Mouse (Mus musculus): Measurements from ENCODE around the gene Fndc3a.

The Fndc3a gene

DNA sequence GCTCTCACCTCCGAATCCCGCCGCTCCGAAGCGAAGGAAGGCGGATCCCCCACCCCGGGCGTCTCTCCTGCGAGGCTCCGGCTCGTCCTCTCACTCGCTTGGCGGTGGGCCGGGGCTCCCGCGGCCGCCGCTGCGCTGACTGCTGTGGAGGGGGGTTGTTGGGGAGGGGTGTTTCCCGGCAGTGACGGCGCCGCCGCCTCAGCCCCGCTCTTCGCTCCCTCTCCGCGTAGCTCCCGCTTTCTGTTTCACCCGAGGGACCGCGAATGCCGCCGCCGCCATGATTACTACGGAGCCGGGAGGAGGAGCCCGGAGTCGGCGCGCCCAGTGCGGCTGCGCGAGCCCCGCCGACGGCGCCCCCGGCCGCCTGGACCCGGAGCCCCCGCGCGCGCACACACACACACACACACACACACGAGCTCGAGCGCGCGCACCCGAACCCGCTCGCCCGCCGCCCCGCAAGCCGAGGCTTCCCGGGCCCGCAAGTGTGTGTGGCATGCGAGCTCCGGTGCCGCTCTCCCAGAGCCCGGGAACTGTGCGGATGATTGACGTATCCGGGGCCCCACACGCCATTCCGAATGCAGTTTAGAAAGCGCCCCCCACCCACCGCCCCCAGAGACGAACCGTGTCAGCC lies at the start of gene Fndc3a:
Gene Fndc3a (minus strand): TSS at position 294 of the 631 bp plus-strand sequence.
- peak; percentile 64 for DNase-seq (ENCODE audit: low read depth, low spot score)

GRCm38 (mm10) chr14:72752893-72753292 lies 43.1 kb upstream of the Fndc3a start:
- DNase-seq (ENCODE audit: low read depth, low spot score), result no peak

GRCm38 (mm10) chr14:72750426-72751182 lies 40.8 kb upstream of the Fndc3a start:
- no peak for DNase-seq (ENCODE audit: low read depth, low spot score)

- DNase-seq (ENCODE audit: low read depth, low spot score), result no peak
Measured at GRCm38 (mm10) chr14:72748331-72748730, 38.5 kb upstream of the Fndc3a start.

GRCm38 (mm10) chr14:72741667-72742066 lies 31.9 kb upstream of the Fndc3a start:
- no peak for DNase-seq (ENCODE audit: low read depth, low spot score)

- DNase-seq (ENCODE audit: low read depth, low spot score), result no peak
Measured at GRCm38 (mm10) chr14:72740336-72740735, 30.5 kb upstream of the Fndc3a start.

DNA sequence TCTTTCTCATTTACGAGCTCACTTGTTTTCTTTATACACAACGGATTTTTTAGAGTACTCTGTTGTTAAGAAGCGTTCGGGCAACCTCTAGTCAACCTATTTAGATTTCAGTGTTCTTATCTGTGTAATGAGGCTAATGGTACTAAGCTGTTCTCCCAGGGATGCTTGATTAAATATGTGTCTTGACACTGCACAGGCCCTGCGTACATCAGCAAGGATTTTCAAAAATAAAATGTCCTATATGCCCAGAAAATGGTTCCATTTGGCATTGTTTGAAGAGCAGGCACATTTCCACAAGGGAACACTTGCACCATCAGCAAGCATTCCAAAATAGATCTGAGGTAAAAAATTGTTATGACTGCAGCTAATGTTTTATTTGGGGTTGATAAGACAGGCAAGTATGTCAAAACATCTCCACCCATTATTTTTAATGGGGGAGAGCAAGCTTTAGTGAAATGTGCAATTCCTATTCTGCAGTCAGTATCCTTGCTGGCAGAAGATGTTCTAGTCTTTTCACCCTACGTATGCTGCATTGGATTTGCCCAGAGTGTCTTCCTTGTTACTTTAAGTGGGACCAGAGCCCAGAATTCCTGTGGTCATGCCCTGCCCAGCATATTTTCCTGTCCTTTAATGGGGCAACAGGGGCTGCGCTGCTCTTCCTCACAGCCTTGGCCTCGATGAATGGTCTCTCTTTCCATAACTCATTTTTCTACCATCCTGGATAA lies 29.8 kb upstream of the Fndc3a start:
- DNase-seq (ENCODE audit: low read depth, low spot score), result no peak

- DNase-seq (ENCODE audit: low read depth, low spot score), result no peak
Measured at GRCm38 (mm10) chr14:72738776-72739175, 29.0 kb upstream of the Fndc3a start.

- no peak for DNase-seq (ENCODE audit: low read depth, low spot score)
Measured at GRCm38 (mm10) chr14:72738217-72738616, 28.4 kb upstream of the Fndc3a start.

DNA sequence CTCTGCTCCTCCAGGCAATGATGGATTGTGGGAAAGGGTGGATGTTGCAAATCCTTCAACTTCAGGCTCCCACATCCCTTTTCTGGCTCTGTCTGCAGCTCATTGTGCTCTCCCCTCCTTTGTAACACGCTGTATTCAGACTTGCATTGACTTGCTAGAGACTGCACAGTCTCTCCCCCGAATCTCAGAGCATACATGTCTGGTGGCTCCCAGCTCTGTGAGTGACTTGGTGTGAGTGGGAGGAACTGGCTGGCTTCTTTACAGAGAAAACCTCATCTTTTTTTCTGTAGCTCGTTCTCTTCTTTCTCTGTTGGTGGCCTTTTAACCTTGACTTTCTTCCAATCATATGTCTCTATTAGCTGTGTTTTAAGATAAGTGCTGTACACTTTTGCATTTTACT lies 16.1 kb upstream of the Fndc3a start:
- no peak for DNase-seq (ENCODE audit: low read depth, low spot score)

GRCm38 (mm10) chr14:72722274-72723053 lies 12.7 kb upstream of the Fndc3a start:
- DNase-seq (ENCODE audit: low read depth, low spot score), result no peak

DNA sequence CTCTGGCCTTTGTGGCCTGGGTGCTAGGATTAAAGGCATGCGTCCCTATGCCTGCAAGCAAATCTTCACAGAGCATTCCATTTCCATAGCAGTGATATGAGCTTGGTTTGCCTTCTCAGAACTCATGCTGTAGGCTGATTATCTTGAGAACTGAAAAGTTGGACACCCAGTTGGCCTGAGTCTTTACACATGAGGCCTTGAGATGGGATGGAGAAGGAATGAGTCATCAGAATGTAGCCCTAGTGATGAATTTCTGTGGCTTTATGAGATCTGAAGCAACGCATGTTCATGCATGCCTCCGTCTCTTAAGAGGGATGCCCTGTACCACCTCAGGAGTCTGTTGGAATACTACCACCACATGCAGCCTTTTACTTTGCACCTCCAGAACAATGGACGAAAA lies 6.4 kb upstream of the Fndc3a start:
- DNase-seq (ENCODE audit: low read depth, low spot score), result no peak

- DNase-seq (ENCODE audit: low read depth, low spot score), result no peak
Measured at GRCm38 (mm10) chr14:72711130-72711529, 1.3 kb upstream of the Fndc3a start.

DNA sequence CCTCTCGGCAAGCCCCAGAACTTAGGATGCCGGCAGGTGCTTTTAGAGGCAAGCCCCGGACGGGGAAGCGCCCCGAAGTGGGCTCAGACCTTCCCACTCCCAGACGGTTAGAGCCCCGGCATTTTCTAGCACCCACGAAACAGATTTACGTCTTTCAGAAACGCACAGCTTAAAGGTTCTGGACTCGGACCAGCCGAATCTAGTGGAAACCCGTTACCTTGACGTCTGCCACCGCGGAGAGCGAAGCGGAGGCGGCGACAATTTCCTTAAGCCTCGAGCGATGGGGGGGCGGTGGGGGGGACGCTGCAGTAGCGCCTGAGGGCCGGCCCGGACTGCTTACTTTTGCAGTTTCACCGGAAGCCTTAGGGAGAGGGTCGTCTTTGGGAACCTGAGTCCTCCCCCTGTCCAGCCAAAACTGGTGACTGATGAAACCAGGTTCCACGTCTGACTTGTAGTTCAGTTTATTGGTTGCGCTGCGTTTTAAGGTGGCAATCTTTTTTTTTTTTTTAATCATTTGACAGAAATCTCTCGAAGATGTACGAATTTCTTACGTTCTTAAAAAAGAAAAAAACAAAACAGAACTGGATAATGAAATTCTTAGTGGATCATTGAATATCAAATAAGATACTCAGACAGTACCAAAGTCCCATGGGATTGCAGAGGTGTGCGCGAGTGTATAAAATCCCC lies 681 bp upstream of the Fndc3a start:
- DNase-seq (ENCODE audit: low read depth, low spot score), result no peak

DNA sequence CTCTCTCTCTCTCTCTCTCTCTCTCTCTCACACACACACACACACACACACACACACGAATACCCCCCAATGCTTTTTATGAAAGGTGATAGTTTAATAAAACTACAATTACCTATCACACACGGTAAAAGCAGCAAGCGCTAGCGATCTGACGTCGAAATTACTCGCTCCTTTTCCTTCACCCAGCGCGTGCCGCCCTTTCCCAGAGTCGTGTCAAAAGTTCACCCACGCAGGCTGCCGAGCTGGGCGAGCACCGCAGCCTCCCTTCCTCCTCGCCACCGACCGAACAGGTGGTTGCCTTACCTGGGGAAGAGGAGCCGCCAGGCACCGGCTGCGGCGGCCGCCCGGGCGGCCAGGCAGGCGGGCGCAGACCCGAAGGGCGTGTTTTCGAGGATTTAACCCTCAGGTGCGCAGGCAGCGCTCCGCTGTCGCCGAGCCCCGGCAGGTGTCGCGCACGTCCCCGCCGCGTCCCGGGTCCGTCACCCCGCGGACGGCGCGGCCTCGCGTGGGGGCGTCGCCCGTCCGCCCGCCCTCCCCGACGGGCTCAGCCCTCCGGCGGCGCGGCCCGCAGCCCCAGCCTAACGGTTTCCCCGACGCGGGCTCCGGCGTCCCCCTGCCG lies 603 bp downstream of the Fndc3a start:
- DNase-seq (ENCODE audit: low read depth, low spot score), result no peak

- no peak for DNase-seq (ENCODE audit: low read depth, low spot score)
Measured at GRCm38 (mm10) chr14:72708581-72708991, 1.2 kb downstream of the Fndc3a start.

DNA sequence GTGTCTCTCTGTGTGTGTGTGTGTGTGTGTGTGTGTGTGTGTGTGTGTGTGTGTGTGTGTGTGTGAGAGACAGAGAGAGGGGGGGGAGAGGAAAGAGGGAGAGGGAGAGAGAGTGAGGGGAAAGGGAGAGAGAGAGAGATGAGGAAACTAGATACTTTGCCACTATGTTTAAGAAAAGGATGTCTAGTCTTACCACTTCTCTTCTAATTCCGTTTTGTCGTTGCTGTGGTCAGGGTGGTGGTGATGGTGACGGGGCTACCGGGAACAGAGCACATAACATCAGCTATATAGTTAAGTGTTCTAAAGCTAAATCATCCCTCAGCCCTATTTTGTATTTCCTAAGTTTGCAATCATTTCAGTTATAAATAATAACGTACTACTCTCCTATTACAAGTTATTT lies 9.7 kb downstream of the Fndc3a start:
- no peak for DNase-seq (ENCODE audit: low read depth, low spot score)

- DNase-seq (ENCODE audit: low read depth, low spot score), result no peak
Measured at GRCm38 (mm10) chr14:72691406-72691805, 18.4 kb downstream of the Fndc3a start.

DNA sequence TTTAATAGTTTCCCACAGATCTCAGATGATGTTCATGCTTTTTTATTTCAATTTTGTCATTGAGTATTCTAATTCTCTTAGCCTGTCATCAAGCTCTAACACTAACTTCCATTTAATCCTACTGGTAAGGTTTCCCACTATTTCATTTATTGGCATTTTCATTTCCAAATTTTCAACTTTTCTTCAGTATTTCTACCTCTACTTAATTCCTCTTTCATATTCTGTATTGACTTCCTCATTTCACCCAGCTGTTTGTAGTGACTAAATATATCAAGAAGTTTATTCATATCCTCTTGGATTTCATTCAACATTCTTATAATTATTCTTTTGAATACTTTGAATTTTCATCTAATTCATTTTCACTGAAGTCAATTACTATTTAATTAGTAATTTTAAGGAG lies 20.3 kb downstream of the Fndc3a start:
- DNase-seq (ENCODE audit: low read depth, low spot score), result no peak

DNA sequence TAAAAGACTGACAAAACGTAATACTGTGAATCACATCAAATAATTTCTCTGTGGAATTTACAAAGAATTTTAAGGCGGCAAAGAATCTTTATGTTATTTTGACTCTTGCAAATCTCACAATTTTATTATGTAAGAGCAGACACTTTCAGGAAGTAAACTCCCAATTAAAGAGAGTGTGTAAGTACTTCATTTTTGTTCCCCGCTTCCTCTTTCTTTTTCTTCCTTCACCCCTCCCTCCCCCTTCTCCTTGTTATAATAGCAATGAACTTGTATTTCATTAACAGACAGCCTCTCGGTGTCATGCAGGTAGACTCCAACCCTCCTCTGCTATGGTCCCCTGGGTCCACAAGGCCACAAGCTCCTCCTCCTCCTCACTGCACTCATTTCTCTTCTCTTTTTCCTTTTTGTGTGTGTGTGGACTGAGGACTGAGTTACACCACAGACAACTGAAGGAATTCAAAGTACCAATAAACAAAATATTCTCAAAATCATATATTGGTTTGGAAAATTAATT lies 24.9 kb downstream of the Fndc3a start:
- DNase-seq (ENCODE audit: low read depth, low spot score), result no peak

GRCm38 (mm10) chr14:72677247-72677646 lies 32.6 kb downstream of the Fndc3a start:
- no peak for DNase-seq (ENCODE audit: low read depth, low spot score)
